Mouse (Mus musculus): ENCODE measurements around the gene Nup210l.

- TF ChIP-seq POLR2A (IDR thresholded peaks at IDR 0.05; ENCODE audit: control insufficient read depth, low read depth, low read length) (no peak), CTCF (IDR thresholded peaks at IDR 0.05; ENCODE audit: control insufficient read depth, insufficient read depth, insufficient replicate concordance, low read depth, low read length) (no peak)
Observed at GRCm38 (mm10) chr3:90255194-90255565, 151.2 kb downstream of the Nup210l start.

All from testis, adult 2 months (tissue).